9 mouse cellular contexts compared by ENCODE assay signal in the genomic region with DNA sequence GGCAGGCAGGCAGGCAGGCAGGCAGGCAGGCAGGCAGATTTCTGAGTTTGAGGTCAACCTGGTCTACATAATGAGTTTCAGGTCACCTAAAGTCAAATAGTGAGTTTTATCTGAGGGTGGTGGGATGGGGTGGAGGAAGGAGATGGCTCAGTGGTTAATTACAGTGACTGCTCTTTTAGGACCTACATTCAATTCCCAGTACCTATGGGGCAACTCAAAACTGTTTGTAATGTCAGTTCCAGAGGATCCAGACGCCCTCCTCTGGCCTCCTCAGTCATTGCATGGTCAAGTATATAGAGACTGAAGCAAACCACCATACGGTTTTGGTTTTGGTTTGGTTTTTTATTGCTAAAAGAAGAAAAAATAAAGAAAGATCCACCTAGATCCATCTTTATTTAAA. TPM values are rescaled to one million over a fixed set of nuclear protein-coding genes. Genes with fewer than 3 reads are reported as not detected.
DNase-seq lines count a peak whose midpoint lies in the region; ATAC-seq lines count a peak whose summit lies in the region.
"Had no signal": no experiment of that assay in that cellular context is flagged by ENCODE, and none has a peak within 500 bp of the region (broad histone marks: within the 10 kb centered on the region; RNA-seq: fewer than 3 reads in every experiment).

No protein-coding gene starts in this region.

- peaks cover 26% of the 10 kb centered on the region for H3K4me1 ChIP-seq in lung, embryonic 15.5 days

- 25% methylated on average over 2 of the region's 2 CpGs for WGBS in lung, embryonic 15.5 days

- H3K36me3 ChIP-seq in lung, embryonic 15.5 days = 0 out of 2 replicates have a peak, but pooled peaks cover 4% of the 10 kb centered on the region
- H3K36me3 ChIP-seq: embryonic facial prominence, embryonic 15.5 days had no signal

- no peak overlapping the region for H3K4me3 ChIP-seq in lung, embryonic 15.5 days
- H3K4me3 ChIP-seq: embryonic facial prominence, embryonic 15.5 days had no signal

- no peaks in the 10 kb centered on the region for H3K9me3 ChIP-seq in lung, embryonic 15.5 days
- H3K9me3 ChIP-seq: embryonic facial prominence, embryonic 15.5 days had no signal

- H3K9ac ChIP-seq in lung, embryonic 15.5 days = no peak overlapping the region
- H3K9ac ChIP-seq: embryonic facial prominence, embryonic 15.5 days had no signal

- ATAC-seq in lung, embryonic 15.5 days (ENCODE audit: borderline replicate concordance, extremely low read depth, low FRiP score, low TSS enrichment) = no peak

- H3K27ac ChIP-seq in lung, embryonic 15.5 days = peak overlapping the region; percentile 41; the same call in 1 of the 2 replicates
- H3K27ac ChIP-seq: embryonic facial prominence, embryonic 15.5 days had no signal

- H3K27me3 ChIP-seq in lung, embryonic 15.5 days = no peaks in the 10 kb centered on the region
- H3K27me3 ChIP-seq: embryonic facial prominence, embryonic 15.5 days had no signal

- peak; percentile 37 to 41 for DNase-seq in cerebellum, postnatal 10 days
- DNase-seq in cerebellum, adult 11-12 months = no peak
- DNase-seq in ovary, postnatal 36 days (ENCODE audit: low spot score) = peak; percentile 11
- DNase-seq in ovary, postnatal 10 days (ENCODE audit: low spot score) = no peak
- peak; percentile 21 to 32 for DNase-seq in thymus, postnatal 36 days
- no peak for DNase-seq in ovary, adult 18-20 months (ENCODE audit: low spot score)
- DNase-seq in cerebellum, adult 9-10 months = no peak

- H3K4me2 ChIP-seq in lung, embryonic 15.5 days = no peak overlapping the region
- H3K4me2 ChIP-seq: embryonic facial prominence, embryonic 15.5 days had no signal

RNA-seq across cellular contexts. Expression of a gene that starts 29.9 kb away (rescaled TPM):
- polyA plus RNA-seq in lung, embryonic 15.5 days (2015; fragmentation: Nextera tagmentation; extraction: Ambion mirVana) = 93.7 and 99.5 TPM in 2 replicates

RNA-seq across cellular contexts. Expression of a gene that starts 53.0 kb away (rescaled TPM):
- polyA plus RNA-seq in lung, embryonic 15.5 days (2015; fragmentation: Nextera tagmentation; extraction: Ambion mirVana) = 4.4 and 4.9 TPM in 2 replicates

RNA-seq across cellular contexts. Expression of a gene that starts 53.2 kb away (rescaled TPM):
- 0.57 and 0.72 TPM in 2 replicates for polyA plus RNA-seq in lung, embryonic 15.5 days (2015; fragmentation: Nextera tagmentation; extraction: Ambion mirVana)

Comparison
In these comparisons a context has a peak if more than half of its experiments do, and no peak if none do; other contexts are left out.
1. DNase-seq: peak in cerebellum, postnatal 10 days (2 of 2), ovary, postnatal 36 days (single experiment) and thymus, postnatal 36 days (2 of 2); none in cerebellum, adult 11-12 months (single experiment), ovary, postnatal 10 days (single experiment), ovary, adult 18-20 months (single experiment) and cerebellum, adult 9-10 months (single experiment).